Mouse (Mus musculus) forebrain, embryonic 16.5 days (tissue): ENCODE data around the gene Wdhd1. TPM values are rescaled to one million over a fixed set of nuclear protein-coding genes. Genes with fewer than 3 reads are reported as not detected.

Experiments
- ATAC-seq: fragments of 200-750 bp; cut with Nextera tagmentation; 2 replicates; pipeline ENCODE4 v1.8.0; 2017; ENCODE audit warnings: mild to moderate bottlenecking, moderate library complexity
- H3K27ac ChIP-seq: fragments of 300-500 bp; sonication (generic); 2 replicates; pipeline ENCODE4 v1.5.1; 2014; ENCODE audit warnings: low read length, control low read depth
- H3K27me3 ChIP-seq: fragments of 300-500 bp; sonication (generic); replicated peaks from 2 replicates; pipeline ENCODE4 v1.6.1; 2014; ENCODE audit warnings: low read length; ENCODE audit not compliant: control insufficient read depth, insufficient read depth
- H3K36me3 ChIP-seq: fragments of 300-500 bp; sonication (generic); 2 replicates; pipeline ENCODE4 v1.6.1; 2014; ENCODE audit not compliant: control insufficient read depth, insufficient read depth
- H3K4me1 ChIP-seq: fragments of 300-500 bp; sonication (generic); replicated peaks from 2 replicates; pipeline ENCODE4 v1.6.1; 2014; ENCODE audit warnings: low read length; ENCODE audit not compliant: control insufficient read depth, insufficient read depth
- H3K4me2 ChIP-seq: fragments of 300-500 bp; sonication (generic); 2 replicates; pipeline ENCODE4 v1.6.1; 2014; ENCODE audit warnings: mild to moderate bottlenecking, low read length, control low read depth
- H3K4me3 ChIP-seq: fragments of 300-500 bp; sonication (generic); replicated peaks from 2 replicates; pipeline ENCODE4 v1.5.1; 2014; ENCODE audit warnings: mild to moderate bottlenecking, low read length, control low read depth
- H3K9ac ChIP-seq: fragments of 300-500 bp; sonication (generic); replicated peaks from 2 replicates; pipeline ENCODE4 v1.6.1; 2014; ENCODE audit warnings: low read depth, low read length, control low read depth
- H3K9me3 ChIP-seq: fragments of 300-500 bp; sonication (generic); 2 replicates; pipeline ENCODE4 v1.6.1; 2016; ENCODE audit warnings: low read length; ENCODE audit not compliant: control insufficient read depth
- whole genome bisulfite sequencing: fragments of 180-500 bp; shearing (Covaris S2); extraction: QIAGEN DNeasy Blood & Tissue Kit; methylation state at CpG from one replicate; pipeline ENCODE4 v1.1.7; 2014; 5-methylcytosine and 5-hydroxymethylcytosine counted together
- polyA plus RNA-seq: library from polyadenylated mRNA; unstranded; fragments of >200 nt; fragmentation: Nextera tagmentation; extraction: Ambion mirVana; gene quantifications from 2 replicates; pipeline ENCODE4 v1.2.1, GENCODE M21; 2015

The Wdhd1 gene
- polyA plus RNA-seq, 1 experiment from 2014 or later = 16.1 TPM

- Histone ChIP-seq H3K9ac (no peak overlapping the region), H3K4me1 (peaks cover 3% of the 10 kb centered on the region), H3K4me2 (no peak overlapping the region), H3K27ac (no peak overlapping the region), H3K4me3 (no peak overlapping the region), H3K27me3 (no peaks in the 10 kb centered on the region), H3K9me3 (no peaks in the 10 kb centered on the region), H3K36me3 (no peaks in the 10 kb centered on the region; the same call in 1 of the 2 replicates)
- WGBS = 91% methylated on average over 6 of the region's 6 CpGs
- no peak for ATAC-seq
Observed at GRCm38 (mm10) chr14:47304814-47305405, 28.3 kb upstream of the Wdhd1 start.

- no peak for ATAC-seq
- H3K27ac ChIP-seq = no peak overlapping the region
- no peak overlapping the region for H3K4me2 ChIP-seq
- no peaks in the 10 kb centered on the region for H3K27me3 ChIP-seq
- peaks cover 11% of the 10 kb centered on the region for H3K4me1 ChIP-seq
- H3K9me3 ChIP-seq = no peaks in the 10 kb centered on the region
- H3K9ac ChIP-seq = no peak overlapping the region
- no peak overlapping the region for H3K4me3 ChIP-seq
- H3K36me3 ChIP-seq = no peaks in the 10 kb centered on the region
- WGBS = 78% methylated on average over 14 of the region's 14 CpGs
Observed at GRCm38 (mm10) chr14:47302885-47303680, 26.4 kb upstream of the Wdhd1 start.

GRCm38 (mm10) chr14:47298819-47299261 is 22.2 kb upstream of the Wdhd1 start:
- no peaks in the 10 kb centered on the region for H3K36me3 ChIP-seq
- under 1% methylated on average over 15 of the region's 15 CpGs for WGBS
- ATAC-seq = peak; percentile 62

GRCm38 (mm10) chr14:47298408-47298792 is 21.7 kb upstream of the Wdhd1 start:
- Histone ChIP-seq H3K27me3 (no peaks in the 10 kb centered on the region), H3K36me3 (no peaks in the 10 kb centered on the region), H3K4me2 (peak overlapping the region; percentile 86), H3K4me1 (peaks cover 16% of the 10 kb centered on the region), H3K9me3 (no peaks in the 10 kb centered on the region), H3K27ac (peak overlapping the region; percentile 90), H3K4me3 (peak overlapping the region; percentile 72), H3K9ac (peak overlapping the region; percentile 77)
- 0% methylated on average over 32 of the region's 38 CpGs for WGBS
- ATAC-seq = peak; percentile 78

More at GRCm38 (mm10) chr14:47298819-47299261, 22.2 kb upstream of the Wdhd1 start:
- peak overlapping the region; percentile 86 for H3K4me2 ChIP-seq
- H3K27ac ChIP-seq = peak overlapping the region; percentile 90
- H3K27me3 ChIP-seq = no peaks in the 10 kb centered on the region
- peak overlapping the region; percentile 77 for H3K9ac ChIP-seq
- H3K4me1 ChIP-seq = peaks cover 16% of the 10 kb centered on the region
- H3K4me3 ChIP-seq = peak overlapping the region; percentile 72
- no peaks in the 10 kb centered on the region for H3K9me3 ChIP-seq

- Histone ChIP-seq H3K27ac (peak within 1 kb of the TSS; percentile 90), H3K4me1 (peaks cover 16% of the 10 kb centered on the region), H3K4me3 (peak within 1 kb of the TSS; percentile 72), H3K36me3 (no peaks in the 10 kb centered on the region), H3K9ac (peak within 1 kb of the TSS; percentile 77), H3K4me2 (peak within 1 kb of the TSS; percentile 86), H3K9me3 (no peaks in the 10 kb centered on the region), H3K27me3 (no peaks in the 10 kb centered on the region)
- under 1% methylated on average over 34 of the region's 34 CpGs for WGBS
- peak; percentile 90 for ATAC-seq
Observed at GRCm38 (mm10) chr14:47297785-47298407, 21.2 kb upstream of the Wdhd1 start, which contains the start of gene Mapk1ip1l. Gene Mapk1ip1l (plus strand): TSS chr14:47298266.

- H3K27me3 ChIP-seq = no peaks in the 10 kb centered on the region
- peaks cover 16% of the 10 kb centered on the region for H3K4me1 ChIP-seq
- no peak overlapping the region for H3K27ac ChIP-seq
- WGBS = 77% methylated on average over 2 of the region's 2 CpGs
- no peaks in the 10 kb centered on the region for H3K36me3 ChIP-seq
- no peak overlapping the region for H3K4me2 ChIP-seq
- no peak overlapping the region for H3K4me3 ChIP-seq
- no peaks in the 10 kb centered on the region for H3K9me3 ChIP-seq
- H3K9ac ChIP-seq = no peak overlapping the region
- ATAC-seq = no peak
Observed at GRCm38 (mm10) chr14:47296232-47296631, 19.6 kb upstream of the Wdhd1 start.

GRCm38 (mm10) chr14:47294136-47294535 is 17.5 kb upstream of the Wdhd1 start:
- Histone ChIP-seq H3K4me2 (no peak overlapping the region), H3K4me1 (peaks cover 5% of the 10 kb centered on the region), H3K9me3 (no peaks in the 10 kb centered on the region), H3K27me3 (no peaks in the 10 kb centered on the region), H3K9ac (no peak overlapping the region), H3K27ac (no peak overlapping the region), H3K4me3 (no peak overlapping the region), H3K36me3 (peaks cover 5% of the 10 kb centered on the region; the same call in 1 of the 2 replicates)
- WGBS = 53% methylated on average over 4 of the region's 4 CpGs
- ATAC-seq = no peak

- no peak for ATAC-seq
- Histone ChIP-seq H3K4me2 (no peak overlapping the region), H3K4me3 (no peak overlapping the region), H3K36me3 (peaks cover 5% of the 10 kb centered on the region; the same call in 1 of the 2 replicates), H3K27ac (no peak overlapping the region), H3K9ac (no peak overlapping the region), H3K9me3 (no peaks in the 10 kb centered on the region), H3K27me3 (no peaks in the 10 kb centered on the region), H3K4me1 (no peaks in the 10 kb centered on the region)
- 87% methylated on average over 1 of the region's 1 CpGs for WGBS
Observed at GRCm38 (mm10) chr14:47291772-47292171, 15.1 kb upstream of the Wdhd1 start.

GRCm38 (mm10) chr14:47287021-47287420 is 10.4 kb upstream of the Wdhd1 start:
- H3K4me3 ChIP-seq = no peak overlapping the region
- no peak overlapping the region for H3K27ac ChIP-seq
- H3K4me1 ChIP-seq = no peaks in the 10 kb centered on the region
- H3K27me3 ChIP-seq = no peaks in the 10 kb centered on the region
- peaks cover 5% of the 10 kb centered on the region; the same call in 1 of the 2 replicates for H3K36me3 ChIP-seq
- H3K9me3 ChIP-seq = no peaks in the 10 kb centered on the region
- WGBS = 97% methylated on average over 5 of the region's 5 CpGs
- no peak overlapping the region for H3K4me2 ChIP-seq
- no peak for ATAC-seq
- no peak overlapping the region for H3K9ac ChIP-seq
